Mouse (Mus musculus) gastrocnemius, adult 8-10 months (tissue): ENCODE data around the gene Slc32a1. TPM values are rescaled to one million over a fixed set of nuclear protein-coding genes. Genes with fewer than 3 reads are reported as not detected.

Experiments
- DNase-seq, 2 experiments: peaks; one replicate each; pipeline ENCODE4 v3.0.0; 2022; ENCODE audit warnings: low spot score in 2 of 2
- total RNA-seq, 4 experiments: library from RNA; stranded (reverse); gene quantifications; 2 replicates each; pipeline ENCODE4 v1.2.4; 2022

The Slc32a1 gene
- total RNA-seq, 4 experiments from 2014 or later: not detected

DNA sequence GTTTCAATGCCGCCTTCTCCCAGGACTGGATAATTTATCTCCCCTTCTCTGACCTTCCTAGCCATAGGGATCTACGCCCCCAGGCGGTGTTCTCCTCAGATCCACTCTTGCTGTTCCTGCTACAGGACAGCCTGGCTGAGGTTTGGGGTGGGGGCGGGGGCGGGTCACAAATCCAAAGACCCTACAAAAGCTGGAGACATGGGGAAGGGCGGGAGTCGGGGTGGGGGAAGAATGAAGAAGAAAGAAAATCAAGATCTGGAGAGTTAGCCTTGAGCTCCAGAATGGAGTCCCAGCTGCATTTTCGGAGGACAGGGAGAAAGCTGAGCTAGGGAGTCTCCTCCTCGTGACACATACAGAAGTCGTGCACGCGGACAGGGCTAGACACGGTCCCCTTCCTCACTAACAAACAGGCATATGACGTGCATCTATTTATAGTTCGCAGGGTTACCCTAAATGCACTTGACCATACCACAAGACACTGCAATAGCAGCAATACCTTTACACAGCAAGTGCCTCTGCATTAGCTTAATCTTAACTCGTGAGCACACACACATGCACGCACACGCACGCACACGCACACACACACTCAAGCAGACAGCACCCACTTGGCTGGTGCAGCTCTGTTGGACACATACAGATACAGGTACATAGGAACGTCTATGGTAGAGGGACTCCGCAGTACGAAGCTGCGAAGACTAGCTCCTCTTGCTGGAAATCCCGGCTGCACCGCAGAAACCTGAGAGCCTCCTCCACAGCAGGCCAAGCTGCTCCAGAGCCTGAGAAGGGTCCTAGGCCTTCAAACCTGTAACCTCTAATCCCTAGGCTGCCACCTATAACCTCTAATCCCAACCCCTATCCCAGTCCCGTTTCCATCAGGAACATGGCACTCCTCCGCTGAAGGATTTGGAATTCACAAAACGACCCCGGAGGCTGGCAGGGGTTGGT, 1.4 kb downstream of the Slc32a1 start:
- DNase-seq: no peak

DNA sequence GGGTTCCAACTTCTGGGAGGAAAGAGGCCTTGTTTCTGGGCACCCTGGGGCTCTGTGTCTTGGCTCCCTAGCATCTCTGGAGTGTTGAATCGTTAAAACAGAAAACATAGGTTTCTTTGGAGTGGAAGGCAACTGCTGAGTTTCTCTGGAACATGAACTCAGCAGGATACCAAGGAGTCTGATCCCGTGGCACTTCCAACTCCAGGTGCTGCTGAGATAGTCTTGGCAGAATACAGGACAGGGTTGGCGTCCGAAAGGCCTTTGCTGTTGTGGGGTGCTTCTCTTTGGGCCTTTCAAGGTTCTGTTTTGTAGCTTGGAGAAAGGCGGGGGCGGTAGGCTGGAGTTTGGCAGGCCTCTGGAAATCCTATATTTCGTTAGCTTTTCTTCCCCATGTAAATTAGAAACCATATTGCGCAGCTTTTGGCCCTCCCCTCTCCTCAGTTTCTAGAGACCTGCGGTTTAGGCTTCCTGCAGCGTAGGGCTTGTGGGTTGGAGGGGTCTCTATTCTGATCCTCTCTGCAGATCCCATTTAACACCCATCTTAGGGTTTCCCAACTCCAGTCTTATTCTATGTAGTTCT, 2.2 kb downstream of the Slc32a1 start:
- DNase-seq: no peak

DNA sequence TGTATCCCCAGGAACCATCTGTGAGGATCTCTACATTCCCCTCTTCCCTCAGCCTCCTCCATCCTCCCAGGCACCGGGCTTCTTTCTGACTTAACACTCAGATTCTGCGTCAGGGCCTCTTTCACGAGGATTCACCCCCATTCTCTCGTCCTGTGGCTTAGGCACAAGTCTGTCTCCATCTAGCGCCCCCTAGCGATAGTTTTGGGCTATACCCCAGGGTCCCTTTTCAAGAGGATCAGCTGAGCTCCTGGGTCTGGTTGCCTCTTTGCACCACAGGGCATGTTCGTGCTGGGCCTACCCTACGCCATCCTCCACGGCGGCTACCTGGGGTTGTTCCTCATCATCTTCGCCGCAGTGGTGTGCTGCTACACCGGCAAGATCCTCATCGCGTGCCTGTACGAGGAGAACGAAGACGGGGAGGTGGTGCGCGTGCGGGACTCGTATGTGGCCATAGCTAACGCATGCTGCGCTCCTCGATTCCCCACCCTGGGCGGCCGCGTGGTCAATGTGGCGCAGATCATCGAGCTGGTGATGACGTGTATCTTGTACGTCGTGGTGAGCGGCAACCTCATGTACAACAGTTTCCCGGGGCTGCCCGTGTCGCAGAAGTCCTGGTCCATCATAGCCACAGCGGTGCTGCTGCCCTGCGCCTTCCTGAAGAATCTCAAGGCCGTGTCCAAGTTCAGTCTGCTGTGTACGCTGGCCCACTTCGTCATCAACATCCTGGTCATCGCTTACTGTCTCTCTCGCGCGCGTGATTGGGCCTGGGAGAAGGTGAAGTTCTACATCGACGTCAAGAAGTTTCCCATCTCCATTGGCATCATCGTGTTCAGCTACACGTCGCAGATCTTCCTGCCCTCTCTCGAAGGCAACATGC, 3.2 kb downstream of the Slc32a1 start:
- DNase-seq: no peak

DNA sequence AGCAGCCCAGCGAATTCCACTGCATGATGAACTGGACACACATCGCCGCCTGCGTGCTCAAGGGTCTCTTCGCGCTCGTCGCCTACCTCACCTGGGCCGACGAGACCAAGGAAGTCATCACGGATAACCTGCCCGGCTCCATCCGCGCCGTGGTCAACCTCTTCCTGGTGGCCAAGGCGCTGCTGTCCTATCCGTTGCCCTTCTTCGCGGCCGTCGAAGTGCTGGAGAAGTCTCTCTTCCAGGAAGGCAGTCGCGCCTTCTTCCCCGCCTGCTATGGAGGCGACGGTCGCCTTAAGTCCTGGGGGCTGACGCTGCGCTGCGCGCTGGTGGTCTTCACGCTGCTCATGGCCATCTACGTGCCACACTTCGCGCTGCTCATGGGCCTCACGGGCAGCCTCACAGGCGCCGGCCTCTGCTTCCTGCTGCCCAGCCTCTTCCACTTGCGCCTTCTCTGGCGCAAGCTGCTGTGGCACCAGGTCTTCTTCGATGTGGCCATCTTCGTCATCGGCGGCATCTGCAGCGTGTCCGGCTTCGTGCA, 3.9 kb downstream of the Slc32a1 start:
- no peak for DNase-seq

DNA sequence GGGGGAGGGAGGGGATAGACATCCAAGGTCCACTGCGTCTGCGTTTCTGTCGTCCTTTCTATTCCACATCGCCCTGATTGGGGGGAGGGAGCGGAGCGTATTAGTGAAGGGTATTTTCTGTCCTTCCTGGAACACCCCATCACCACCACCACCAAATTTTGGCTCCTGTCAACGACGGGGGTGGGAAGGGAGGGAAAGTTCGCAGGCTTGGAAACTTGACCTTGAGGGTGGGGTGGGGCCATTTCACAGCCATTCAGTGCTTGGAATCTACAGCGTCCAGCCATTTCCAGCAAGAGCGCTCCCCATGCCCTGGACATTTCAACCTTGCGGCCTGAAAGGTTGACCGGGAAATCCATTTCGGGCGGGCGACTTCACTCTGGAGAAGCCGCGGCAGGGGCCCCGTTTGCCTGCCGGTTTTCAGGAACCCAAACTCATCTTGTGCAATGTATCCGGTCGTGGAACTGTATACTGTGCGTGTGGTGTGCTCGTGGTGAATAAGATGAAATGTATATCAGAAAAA, 4.7 kb downstream of the Slc32a1 start:
- DNase-seq: no peak

DNA sequence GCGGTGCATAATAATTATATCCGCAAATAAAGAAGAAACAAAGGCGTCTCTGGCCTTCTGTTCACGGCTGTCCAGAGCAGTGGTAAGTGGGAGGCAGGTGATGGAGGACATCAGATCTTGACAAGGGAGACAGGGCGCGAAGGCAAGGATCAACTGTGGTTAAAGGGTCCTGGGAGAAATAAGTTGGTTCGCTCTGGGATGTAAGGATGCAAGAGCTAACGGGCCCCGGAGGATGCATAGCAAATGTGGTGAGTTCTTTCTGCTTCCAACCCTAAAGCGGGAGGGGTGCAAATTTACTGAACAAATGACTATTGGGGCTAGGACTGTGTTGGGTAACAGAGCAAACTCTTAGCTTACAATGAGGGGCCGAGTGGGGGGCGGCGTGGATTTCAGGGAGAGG, 5.1 kb downstream of the Slc32a1 start:
- DNase-seq: no peak

DNA sequence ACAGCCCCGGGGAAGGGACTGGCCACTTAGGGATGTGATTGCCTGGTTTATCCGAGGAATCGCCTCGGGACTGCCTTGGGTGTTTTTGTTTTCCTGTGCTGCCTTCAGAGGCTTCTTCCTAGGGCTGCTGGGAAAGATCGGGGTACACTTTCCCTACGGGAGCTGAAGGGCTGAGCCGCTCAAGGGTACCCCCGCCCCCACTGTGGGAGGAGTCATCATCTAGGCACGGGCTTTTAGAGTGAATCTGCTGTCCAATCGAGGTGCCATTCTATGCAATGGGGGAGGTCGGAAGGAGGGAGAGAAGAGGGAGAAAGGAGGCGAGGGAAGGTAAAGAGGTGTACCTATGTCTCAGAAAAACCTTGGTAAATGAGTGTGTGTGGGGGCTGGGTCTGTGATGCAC, 5.7 kb downstream of the Slc32a1 start:
- no peak for DNase-seq

DNA sequence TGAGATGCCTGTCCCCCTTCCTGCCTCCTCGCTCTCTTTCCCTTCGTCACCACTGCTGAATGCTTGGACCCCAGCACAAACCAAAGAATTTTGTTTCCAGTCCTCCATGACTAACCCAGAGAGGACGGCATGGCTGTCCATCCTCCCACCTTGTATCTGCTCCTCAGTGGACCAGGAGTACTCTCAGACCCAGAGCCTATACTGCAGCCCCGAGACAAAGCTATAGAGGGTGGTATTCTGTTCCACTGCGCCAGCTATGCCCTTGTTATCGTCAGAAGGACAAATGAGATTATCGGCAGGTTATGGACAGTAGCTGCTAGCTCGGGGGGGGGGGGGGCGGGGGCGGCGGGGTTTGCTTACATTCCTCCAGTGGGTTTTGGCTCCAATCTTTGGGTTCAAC, 6.2 kb downstream of the Slc32a1 start:
- no peak for DNase-seq

DNA sequence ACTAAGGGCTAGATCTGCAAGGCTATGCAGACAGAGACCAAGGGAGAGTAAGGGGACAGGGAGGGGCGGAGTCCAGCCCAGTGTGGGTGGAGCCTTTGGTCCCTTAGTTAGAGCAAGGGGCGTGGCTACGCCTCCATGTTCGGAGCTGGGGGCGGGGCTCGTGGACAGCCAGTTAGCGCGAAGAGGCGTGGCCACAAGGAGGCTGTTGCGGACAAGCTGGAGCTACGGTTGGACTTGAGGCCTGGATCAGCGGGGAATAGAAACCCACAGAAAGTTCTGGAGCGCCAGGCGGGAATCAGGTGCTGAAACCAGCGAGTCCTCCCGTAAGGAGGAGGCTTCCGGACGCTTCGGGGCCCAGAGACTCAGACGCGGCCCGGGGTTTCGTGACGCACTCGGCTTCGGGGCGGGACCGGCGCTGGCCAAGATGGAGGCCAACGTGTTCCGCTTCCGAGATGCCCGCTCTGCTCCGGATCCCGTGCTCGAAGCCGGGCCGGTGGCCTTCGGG, 14.2 kb downstream of the Slc32a1 start, which contains the start of gene Actr5:
Actr5 (plus strand) TSS at position 171 of the 505 bp plus-strand sequence.
- peak; percentile 91 to 94 for DNase-seq

DNA sequence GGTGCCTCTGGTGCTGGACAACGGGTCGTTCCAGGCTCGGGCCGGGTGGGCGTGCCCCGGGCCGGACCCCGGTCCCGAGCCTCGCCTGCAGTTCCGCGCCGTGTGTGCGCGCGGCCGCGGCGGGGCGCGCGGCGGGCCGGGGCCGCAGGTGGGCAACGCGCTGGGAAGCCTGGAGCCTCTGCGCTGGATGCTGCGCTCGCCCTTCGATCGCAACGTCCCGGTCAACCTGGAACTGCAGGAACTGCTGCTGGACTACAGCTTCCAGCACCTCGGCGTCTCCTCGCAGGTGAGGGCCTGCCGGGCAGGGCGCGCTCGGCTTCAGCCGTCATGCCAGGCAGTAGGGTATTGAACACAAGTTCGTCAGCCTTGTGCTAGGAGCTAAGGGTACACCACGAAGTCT, 14.7 kb downstream of the Slc32a1 start:
- DNase-seq: no peak

DNA sequence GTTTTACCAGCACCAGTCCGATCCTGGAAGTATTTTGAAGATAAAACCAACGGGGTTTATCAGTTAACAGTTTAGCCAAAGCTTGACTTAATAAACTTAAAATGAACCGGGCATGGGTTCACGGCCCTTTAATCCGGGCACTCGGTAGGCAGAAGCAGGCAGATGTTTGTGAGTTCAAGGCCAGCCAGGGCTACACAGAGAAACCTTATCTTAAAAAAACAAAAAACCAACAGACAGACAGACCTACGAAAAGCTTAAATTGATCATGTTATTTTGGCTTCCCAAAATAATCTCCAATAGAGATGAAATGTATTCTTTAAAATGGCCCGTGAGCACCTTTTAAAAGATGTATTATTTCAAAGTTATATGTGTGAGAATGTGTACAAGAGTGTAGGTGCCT, 15.1 kb downstream of the Slc32a1 start:
- DNase-seq: no peak

DNA sequence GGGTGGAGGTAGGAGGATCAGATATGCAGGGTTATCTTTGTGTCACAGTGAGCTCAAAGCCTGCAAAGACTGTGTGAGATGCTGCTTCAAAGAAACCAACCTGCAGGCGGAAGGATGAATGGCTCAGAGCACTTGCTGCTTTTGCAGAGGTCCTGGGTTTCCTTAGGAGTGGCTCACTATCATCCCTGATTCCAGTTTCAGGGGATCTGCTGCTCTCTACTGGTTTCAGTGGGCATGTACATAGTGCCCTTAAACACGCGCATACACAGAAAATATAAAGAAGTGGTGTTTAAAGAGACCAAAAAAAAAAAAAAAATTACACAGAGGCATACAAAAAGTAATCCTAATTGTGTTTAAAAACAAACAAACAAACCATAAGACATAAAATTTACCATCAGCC, 18.3 kb downstream of the Slc32a1 start:
- no peak for DNase-seq

DNA sequence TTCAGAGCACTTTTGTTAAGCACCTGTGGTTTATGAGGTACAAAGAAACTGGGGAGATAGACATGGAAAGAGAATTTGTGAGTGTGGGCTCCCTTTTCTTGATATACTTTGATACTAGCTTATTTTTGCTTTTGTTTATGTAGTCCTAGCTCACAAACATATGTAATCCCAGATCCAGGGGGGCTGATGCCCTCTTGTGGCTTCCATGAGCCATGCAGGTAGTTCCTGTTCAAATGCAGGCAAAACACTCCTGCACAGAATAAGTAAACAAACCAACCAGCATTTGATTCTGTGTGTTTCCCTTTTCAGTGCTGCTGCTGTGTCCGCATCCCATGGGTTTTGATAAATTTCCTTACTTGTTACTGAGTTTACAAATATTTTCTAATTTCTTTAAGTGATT, 18.8 kb downstream of the Slc32a1 start:
- DNase-seq: no peak

DNA sequence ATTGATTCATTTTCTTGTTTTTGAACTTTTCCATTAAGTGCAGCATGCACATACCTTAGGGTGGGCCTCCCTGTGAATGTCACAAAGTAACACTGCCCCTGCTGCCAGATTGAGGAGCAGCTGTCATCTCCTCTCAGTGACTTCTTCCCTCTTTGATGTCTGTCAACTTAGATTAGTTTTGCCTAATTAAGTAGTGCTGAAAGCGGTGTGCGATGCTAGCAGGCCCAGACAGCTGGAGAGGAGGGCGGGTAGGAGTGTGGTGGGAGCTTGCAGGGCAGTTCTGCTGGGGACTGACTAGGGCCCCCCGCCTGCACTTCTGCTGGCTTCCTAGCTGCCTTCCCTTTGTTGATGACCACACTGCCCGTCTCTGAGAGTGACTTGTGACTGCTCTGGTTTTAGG, 21.3 kb downstream of the Slc32a1 start:
- no peak for DNase-seq

DNA sequence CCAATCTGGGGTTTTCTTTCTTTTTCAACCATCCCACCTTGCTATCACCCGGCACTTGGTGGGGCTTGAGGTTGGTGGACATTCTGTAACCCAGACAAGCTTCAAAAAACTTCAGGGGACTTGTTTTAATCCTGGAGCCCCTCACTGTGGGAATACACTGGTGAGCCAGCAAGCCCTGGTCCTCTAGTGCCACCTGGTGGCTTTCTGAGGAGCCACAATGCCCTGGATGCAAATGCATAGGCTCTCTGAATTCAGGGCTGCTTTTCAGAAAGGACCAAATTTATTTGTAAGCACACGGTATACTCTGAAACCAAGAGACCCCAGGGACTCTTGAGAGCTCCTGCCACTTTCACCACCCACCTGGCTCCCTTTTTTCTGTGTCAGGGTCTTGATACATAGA, 31.3 kb downstream of the Slc32a1 start:
- DNase-seq: no peak

DNA sequence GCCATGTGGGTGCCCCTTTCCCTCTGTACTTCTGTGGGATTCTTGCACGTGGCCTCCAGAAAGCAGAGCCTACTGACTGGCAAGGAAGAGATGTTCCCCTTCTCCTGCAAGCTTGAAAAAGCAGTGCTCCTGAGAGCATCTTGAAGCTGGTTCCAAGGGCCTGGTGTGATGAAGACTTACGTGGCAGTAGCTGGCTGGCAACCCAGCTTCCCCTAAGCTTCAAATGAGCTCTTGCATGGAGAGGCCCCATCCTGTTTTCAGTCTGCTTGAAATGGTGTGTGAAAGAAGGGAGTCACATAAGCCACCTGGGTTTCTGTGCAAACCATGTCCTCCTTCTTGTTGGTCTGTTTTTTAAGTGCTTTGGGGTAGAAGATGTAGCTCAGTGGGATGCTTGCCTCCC, 32.0 kb downstream of the Slc32a1 start:
- DNase-seq: no peak

DNA sequence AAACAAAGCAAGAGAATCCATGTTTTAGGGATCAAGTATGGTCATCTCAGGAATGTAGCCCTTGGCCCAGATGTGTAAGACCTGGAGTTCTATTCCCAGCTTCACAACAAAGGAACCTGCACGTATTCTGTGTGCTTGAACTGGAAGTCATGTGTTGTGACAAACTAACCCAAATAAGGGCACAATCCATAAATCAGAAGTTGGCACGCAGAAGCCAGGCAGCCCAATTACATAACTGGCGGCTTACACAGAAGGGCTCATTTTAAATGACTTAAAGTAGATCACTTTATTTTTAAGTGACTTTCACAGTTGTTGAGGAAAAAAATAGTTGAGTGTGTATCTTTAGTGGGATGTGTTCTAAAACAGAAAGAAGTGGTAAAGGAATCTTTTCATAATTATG, 33.2 kb downstream of the Slc32a1 start:
- no peak for DNase-seq

DNA sequence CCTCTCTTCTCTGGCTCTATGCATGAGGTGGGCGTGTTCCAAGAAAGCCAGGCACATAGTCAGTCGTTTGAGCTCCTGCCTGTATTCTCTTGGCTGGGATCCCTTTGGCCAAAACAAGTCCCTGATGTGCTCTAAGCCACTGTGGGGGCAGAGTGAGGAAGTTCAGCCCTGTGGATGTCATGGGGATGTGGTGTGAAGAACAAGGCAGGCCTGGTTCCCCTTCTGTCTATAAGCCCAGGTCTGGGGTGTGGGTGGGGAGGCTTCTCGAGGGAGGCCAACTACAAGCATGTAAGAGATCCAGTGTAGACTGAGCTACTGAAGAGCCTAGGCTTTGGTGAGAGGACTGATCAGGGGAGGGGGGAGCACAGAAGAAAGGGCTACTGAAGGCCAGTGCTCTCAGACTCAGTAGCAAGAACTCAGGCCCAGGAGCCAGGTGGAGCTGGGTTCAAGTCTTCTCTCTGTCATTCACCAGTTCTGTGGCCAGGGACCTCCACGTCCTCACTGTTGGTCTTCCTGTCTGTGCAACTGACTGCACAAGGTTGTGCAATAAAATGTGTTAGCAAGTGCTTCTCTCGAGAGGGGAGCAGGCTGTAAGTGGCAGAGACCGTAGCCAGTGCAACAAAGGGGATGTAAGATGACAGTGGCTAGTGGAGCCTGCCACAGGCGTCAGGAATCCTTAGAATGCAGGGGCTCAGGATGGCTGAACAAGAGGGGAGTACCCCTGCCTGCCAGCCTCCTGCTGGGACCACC, 40.8 kb downstream of the Slc32a1 start:
- no peak for DNase-seq

DNA sequence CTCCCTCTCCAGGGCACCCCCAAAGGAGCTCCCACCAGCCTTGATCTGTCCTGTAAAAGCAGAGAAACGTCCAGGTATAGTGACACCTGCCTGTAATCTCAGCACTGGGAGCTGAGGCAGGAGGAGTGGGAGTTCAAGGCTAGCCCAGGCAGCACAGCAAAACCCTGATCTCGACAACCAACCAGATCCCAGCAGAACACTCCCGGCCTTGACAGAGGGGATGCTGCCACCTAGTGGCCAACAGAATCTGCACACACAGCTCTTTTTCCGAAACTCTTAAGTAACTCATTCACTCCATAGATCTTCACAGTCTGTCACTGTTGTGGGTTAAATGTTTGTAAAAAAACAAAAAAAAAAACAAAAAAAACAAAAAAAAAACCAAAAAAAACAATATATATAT, 42.4 kb downstream of the Slc32a1 start:
- peak; percentile 36 for DNase-seq

DNA sequence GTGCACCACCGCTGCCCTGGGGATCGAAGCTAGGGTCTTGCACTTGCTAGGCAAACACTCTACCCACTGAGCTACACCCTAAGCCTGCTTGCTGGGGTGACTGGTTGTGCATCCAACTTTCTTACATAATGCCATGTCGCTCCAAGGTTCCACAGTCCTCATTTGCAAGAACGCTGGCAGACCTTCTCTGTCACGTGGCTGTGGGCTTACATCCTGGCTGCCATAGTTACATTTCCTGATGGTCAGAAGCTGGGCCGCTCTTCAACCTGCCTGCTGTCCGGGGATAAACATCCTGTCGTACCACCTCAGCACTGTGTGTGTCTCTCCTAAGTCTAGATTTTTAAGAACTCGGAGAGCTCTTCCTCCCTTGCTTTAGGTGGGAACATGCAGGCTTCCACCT, 44.1 kb downstream of the Slc32a1 start:
- no peak for DNase-seq

DNA sequence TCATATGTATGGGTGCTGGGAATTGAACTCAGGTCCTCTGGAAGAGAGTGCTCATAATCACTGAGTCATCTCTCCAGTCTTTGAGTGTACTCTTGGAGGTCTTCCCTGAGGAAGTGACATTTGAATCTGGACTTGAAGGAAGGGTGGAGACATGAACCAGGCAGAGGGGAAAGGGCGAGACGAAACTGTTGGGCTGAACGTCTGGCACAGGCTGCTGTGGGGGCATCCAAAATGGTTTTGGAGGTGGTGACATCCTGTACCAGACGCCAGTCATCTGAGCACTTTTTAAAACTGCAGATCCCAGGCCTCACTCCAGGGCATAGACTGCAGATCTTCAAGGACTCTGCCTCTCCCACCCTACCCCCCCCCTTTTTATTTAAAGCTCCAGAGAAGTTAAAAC, 45.2 kb downstream of the Slc32a1 start:
- DNase-seq: no peak
